Mouse (Mus musculus): Measurements from ENCODE around the gene Duox1. TPM values are rescaled to one million over a fixed set of nuclear protein-coding genes. Genes with fewer than 3 reads are reported as not detected.

The Duox1 gene
- polyA plus RNA-seq, 1 experiment: not detected

- TF ChIP-seq POLR2A (IDR thresholded peaks at IDR 0.05; ENCODE audit: low read depth, low read length): no peak
- no peak for TF ChIP-seq CTCF (IDR thresholded peaks at IDR 0.05; ENCODE audit: extremely low read depth, insufficient read depth, insufficient read length, insufficient replicate concordance)
- Histone ChIP-seq H3K27me3 (ENCODE audit: control insufficient read depth, insufficient read depth, low read length) (peaks cover 39% of the 10 kb centered on the region), H3K36me3 (ENCODE audit: control insufficient read depth, insufficient read depth, low read length) (no peaks in the 10 kb centered on the region), H3K4me1 (ENCODE audit: control insufficient read depth, insufficient read depth, insufficient read length) (peaks cover 15% of the 10 kb centered on the region; the same call in 1 of the 2 replicates), H3K27ac (ENCODE audit: insufficient read depth, low read length) (no peak overlapping the region), H3K4me3 (ENCODE audit: extremely low read depth, insufficient read depth, insufficient read length) (no peak overlapping the region)
- DNase-seq (ENCODE audit: low read depth in 1 of 2, low spot score in 2 of 2): no peak
- 3% methylated on average over 35 of the region's 35 CpGs for WGBS
Observed at GRCm38 (mm10) chr2:122297271-122298095, 18.0 kb upstream of the Duox1 start.

GRCm38 (mm10) chr2:122298096-122298499 is 17.4 kb upstream of the Duox1 start, which contains the start of gene Duox2:
TSS of gene Duox2 (minus strand) at chr2:122298449.
- peaks cover 15% of the 10 kb centered on the region; the same call in 1 of the 2 replicates for H3K4me1 ChIP-seq (ENCODE audit: control insufficient read depth, insufficient read depth, insufficient read length)
- no peak within 1 kb of the TSS for H3K4me3 ChIP-seq (ENCODE audit: extremely low read depth, insufficient read depth, insufficient read length)
- H3K27me3 ChIP-seq (ENCODE audit: control insufficient read depth, insufficient read depth, low read length): peaks cover 39% of the 10 kb centered on the region
- DNase-seq (ENCODE audit: low read depth in 1 of 2, low spot score in 2 of 2): no peak
- TF ChIP-seq CTCF (IDR thresholded peaks at IDR 0.05; ENCODE audit: extremely low read depth, insufficient read depth, insufficient read length, insufficient replicate concordance): no peak
- TF ChIP-seq POLR2A (IDR thresholded peaks at IDR 0.05; ENCODE audit: low read depth, low read length): no peak
- H3K27ac ChIP-seq (ENCODE audit: insufficient read depth, low read length): no peak within 1 kb of the TSS
- WGBS: 10% methylated on average over 13 of the region's 13 CpGs
- H3K36me3 ChIP-seq (ENCODE audit: control insufficient read depth, insufficient read depth, low read length): no peaks in the 10 kb centered on the region

DNA sequence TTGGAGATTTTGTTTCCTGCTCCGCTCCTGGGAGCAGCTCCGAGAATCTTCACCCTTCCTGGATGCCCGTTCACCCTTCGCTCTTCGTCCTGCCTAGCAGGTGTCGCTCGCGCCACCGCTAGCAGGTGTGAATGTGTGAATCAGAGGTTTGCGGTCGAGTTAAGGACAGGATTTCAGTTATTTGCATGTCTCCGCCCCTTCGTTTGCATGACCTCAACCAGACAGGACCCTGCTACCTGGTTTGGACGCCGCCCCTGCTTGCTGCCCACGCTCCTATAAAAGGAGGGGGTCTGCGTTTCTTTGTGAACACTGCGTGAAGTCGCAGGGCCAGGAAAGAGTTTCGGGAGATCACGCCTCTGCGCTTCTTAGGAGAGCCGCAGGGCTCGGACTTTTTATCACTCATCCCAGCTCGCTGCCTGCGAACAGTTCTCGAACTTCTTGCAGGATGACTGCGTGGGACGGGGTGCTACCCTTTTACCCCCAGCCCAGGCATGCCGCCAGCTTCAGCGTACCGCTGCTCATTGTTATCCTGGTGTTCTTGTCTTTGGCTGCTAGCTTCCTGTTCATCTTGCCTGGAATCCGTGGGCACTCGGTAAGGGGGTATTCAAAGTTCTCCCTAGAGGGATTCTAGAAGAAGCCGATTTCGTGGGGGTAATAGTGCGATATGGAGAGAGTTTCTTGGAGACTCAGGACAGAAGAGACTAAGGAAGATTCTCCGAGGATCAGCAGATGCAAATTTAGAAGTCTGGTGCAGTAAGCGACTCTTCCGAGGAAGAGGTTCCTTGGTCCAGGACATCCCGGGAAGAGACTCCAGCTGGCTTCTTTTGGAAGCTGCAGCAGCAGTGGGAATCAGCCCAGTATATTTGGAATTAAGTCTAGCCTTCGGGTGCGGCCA is 16.6 kb upstream of the Duox1 start, which contains the start of gene Duoxa2:
Gene Duoxa2, plus strand, starts transcription at position 305 of the 895 bp plus-strand sequence.
- peak in 1 of 2 experiments; percentile 27 for DNase-seq (ENCODE audit: low read depth in 1 of 2, low spot score in 2 of 2)
- Histone ChIP-seq H3K36me3 (ENCODE audit: control insufficient read depth, insufficient read depth, low read length) (no peaks in the 10 kb centered on the region), H3K4me1 (ENCODE audit: control insufficient read depth, insufficient read depth, insufficient read length) (peaks cover 15% of the 10 kb centered on the region; the same call in 1 of the 2 replicates), H3K27ac (ENCODE audit: insufficient read depth, low read length) (no peak within 1 kb of the TSS), H3K4me3 (ENCODE audit: extremely low read depth, insufficient read depth, insufficient read length) (no peak within 1 kb of the TSS), H3K27me3 (ENCODE audit: control insufficient read depth, insufficient read depth, low read length) (peaks cover 39% of the 10 kb centered on the region)
- TF ChIP-seq CTCF (IDR thresholded peaks at IDR 0.05; ENCODE audit: extremely low read depth, insufficient read depth, insufficient read length, insufficient replicate concordance) (no peak), POLR2A (IDR thresholded peaks at IDR 0.05; ENCODE audit: low read depth, low read length) (no peak)
- WGBS: 3% methylated on average over 43 of the region's 43 CpGs

DNA sequence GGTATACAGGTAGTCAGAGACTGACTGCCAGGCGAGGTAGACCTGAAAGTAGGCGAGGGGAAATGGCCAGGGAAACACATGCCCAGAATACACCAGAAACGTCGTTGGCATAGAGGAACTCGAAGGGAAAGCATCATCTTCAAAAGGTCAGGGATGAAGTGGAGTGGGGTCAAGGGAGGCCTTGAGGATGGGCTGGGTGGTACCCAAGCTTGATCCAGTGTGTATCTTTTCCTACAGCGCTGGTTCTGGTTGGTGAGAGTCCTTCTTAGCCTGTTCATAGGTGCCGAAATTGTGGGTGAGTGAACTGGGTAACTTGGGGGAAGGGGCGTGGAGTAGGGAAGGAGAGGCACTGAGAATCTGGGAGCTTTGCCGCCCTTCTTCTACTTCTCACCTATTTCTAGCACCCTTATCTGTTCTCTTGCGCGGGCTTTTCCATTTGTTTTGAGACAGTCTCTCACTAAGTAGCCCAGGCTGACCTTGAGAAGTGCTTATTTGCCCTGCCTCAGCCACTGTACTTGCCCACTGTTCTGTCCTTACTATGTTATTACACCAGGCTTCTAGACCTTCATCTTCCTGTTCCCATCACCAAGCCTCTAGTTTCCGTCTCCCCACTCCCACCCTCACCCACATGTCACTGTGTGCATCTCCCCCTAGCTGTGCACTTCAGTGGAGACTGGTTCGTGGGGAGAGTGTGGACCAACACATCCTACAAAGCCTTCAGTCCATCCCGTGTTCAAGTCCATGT is 15.4 kb upstream of the Duox1 start:
- DNase-seq (ENCODE audit: low read depth in 1 of 2, low spot score in 2 of 2): no peak
- Histone ChIP-seq H3K4me1 (ENCODE audit: control insufficient read depth, insufficient read depth, insufficient read length) (peaks cover 15% of the 10 kb centered on the region; the same call in 1 of the 2 replicates), H3K4me3 (ENCODE audit: extremely low read depth, insufficient read depth, insufficient read length) (no peak overlapping the region), H3K27me3 (ENCODE audit: control insufficient read depth, insufficient read depth, low read length) (peaks cover 39% of the 10 kb centered on the region), H3K27ac (ENCODE audit: insufficient read depth, low read length) (no peak overlapping the region), H3K36me3 (ENCODE audit: control insufficient read depth, insufficient read depth, low read length) (no peaks in the 10 kb centered on the region)
- WGBS: 21% methylated on average over 14 of the region's 14 CpGs
- no peak for TF ChIP-seq POLR2A (IDR thresholded peaks at IDR 0.05; ENCODE audit: low read depth, low read length)
- TF ChIP-seq CTCF (IDR thresholded peaks at IDR 0.05; ENCODE audit: extremely low read depth, insufficient read depth, insufficient read length, insufficient replicate concordance): no peak

DNA sequence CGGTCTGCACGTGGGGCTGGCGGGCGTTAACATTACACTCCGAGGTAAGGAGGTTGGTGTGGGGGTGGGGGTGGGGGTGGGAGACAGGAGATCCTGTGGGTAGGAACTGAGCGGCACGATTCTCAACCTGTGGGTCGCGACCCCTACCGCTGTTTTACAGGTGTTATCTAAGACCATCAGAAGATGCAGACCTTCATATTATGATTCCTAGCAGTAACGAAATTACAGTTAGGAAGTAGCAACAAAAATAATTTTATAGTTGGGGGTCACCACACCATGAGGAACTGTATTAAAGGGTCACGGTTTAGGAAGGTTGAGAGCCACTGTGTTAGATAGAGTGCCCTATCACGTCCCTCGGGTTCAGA is 14.8 kb upstream of the Duox1 start:
- H3K4me3 ChIP-seq (ENCODE audit: extremely low read depth, insufficient read depth, insufficient read length): no peak overlapping the region
- H3K4me1 ChIP-seq (ENCODE audit: control insufficient read depth, insufficient read depth, insufficient read length): peaks cover 15% of the 10 kb centered on the region; the same call in 1 of the 2 replicates
- peaks cover 39% of the 10 kb centered on the region for H3K27me3 ChIP-seq (ENCODE audit: control insufficient read depth, insufficient read depth, low read length)
- DNase-seq (ENCODE audit: low read depth in 1 of 2, low spot score in 2 of 2): no peak
- TF ChIP-seq CTCF (IDR thresholded peaks at IDR 0.05; ENCODE audit: extremely low read depth, insufficient read depth, insufficient read length, insufficient replicate concordance) (no peak), POLR2A (IDR thresholded peaks at IDR 0.05; ENCODE audit: low read depth, low read length) (no peak)
- no peak overlapping the region for H3K27ac ChIP-seq (ENCODE audit: insufficient read depth, low read length)
- no peaks in the 10 kb centered on the region for H3K36me3 ChIP-seq (ENCODE audit: control insufficient read depth, insufficient read depth, low read length)
- WGBS: 7% methylated on average over 14 of the region's 14 CpGs
